Mouse (Mus musculus) forebrain, embryonic 13.5 days (tissue): ENCODE results near the gene Olfr792. TPM values are rescaled to one million over a fixed set of nuclear protein-coding genes. Genes with fewer than 3 reads are reported as not detected.

Source experiments
- ATAC-seq: fragments of 200-750 bp; cut with Nextera tagmentation; 2 replicates; pipeline ENCODE4 v1.8.0; 2017
- H3K27ac ChIP-seq: fragments of 300-500 bp; sonication (generic); 2 replicates; pipeline ENCODE4 v1.5.1; 2015; ENCODE audit warnings: inconsistent platforms, mild to moderate bottlenecking, moderate library complexity
- H3K27me3 ChIP-seq: fragments of 300-500 bp; sonication (generic); 2 replicates; pipeline ENCODE4 v1.6.1; 2015; ENCODE audit warnings: mild to moderate bottlenecking, inconsistent platforms
- H3K36me3 ChIP-seq: fragments of 300-500 bp; sonication (generic); 2 replicates; pipeline ENCODE4 v1.6.1; 2015; ENCODE audit warnings: mild to moderate bottlenecking, inconsistent platforms; ENCODE audit not compliant: poor library complexity, severe bottlenecking
- H3K4me1 ChIP-seq: fragments of 300-500 bp; sonication (generic); 2 replicates; pipeline ENCODE4 v1.6.1; 2015; ENCODE audit warnings: inconsistent platforms
- H3K4me2 ChIP-seq: fragments of 300-500 bp; sonication (generic); 2 replicates; pipeline ENCODE4 v1.6.1; 2015; ENCODE audit warnings: inconsistent platforms, mild to moderate bottlenecking, moderate library complexity
- H3K4me3 ChIP-seq: fragments of 300-500 bp; sonication (generic); 2 replicates; pipeline ENCODE4 v1.5.1; 2015; ENCODE audit warnings: mild to moderate bottlenecking, inconsistent platforms
- H3K9ac ChIP-seq: fragments of 300-500 bp; sonication (generic); 2 replicates; pipeline ENCODE4 v1.6.1; 2015; ENCODE audit warnings: mild to moderate bottlenecking, inconsistent platforms
- H3K9me3 ChIP-seq: fragments of 300-500 bp; sonication (generic); replicated peaks from 2 replicates; pipeline ENCODE4 v1.6.1; 2016; ENCODE audit warnings: inconsistent platforms
- WGBS: fragments of 180-500 bp; shearing (Covaris S2); methylation state at CpG from one replicate; pipeline ENCODE4 v1.1.7; 2015; 5-methylcytosine and 5-hydroxymethylcytosine counted together
- microRNA-seq: library from miRNA; unstranded; fragments of <30 nt; microRNA quantifications from one replicate; pipeline ENCODE4, GENCODE M21; 2016
- polyA plus RNA-seq: library from polyadenylated mRNA; unstranded; fragments of >200 nt; fragmentation: Nextera tagmentation; extraction: Ambion mirVana; gene quantifications from 2 replicates; pipeline ENCODE4 v1.2.1, GENCODE M21; 2015

Gene Olfr792
- polyA plus RNA-seq, result not detected in 2 replicates

- Histone ChIP-seq H3K36me3 (no peaks in the 10 kb centered on the region), H3K4me1 (no peaks in the 10 kb centered on the region), H3K4me2 (no peak within 1 kb of the TSS), H3K27ac (no peak within 1 kb of the TSS), H3K4me3 (no peak within 1 kb of the TSS), H3K9ac (no peak within 1 kb of the TSS), H3K27me3 (no peaks in the 10 kb centered on the region), H3K9me3 (peaks cover 3% of the 10 kb centered on the region; the same call in 1 of the 2 replicates)
- no peak for ATAC-seq
- 82% methylated on average over 1 of the region's 1 CpGs for WGBS
These were observed at the start of gene Olfr792 for GRCm38 (mm10) chr10:129538862-129539261. Gene Olfr792, plus strand, starts transcription at chr10:129539162.

GRCm38 (mm10) chr10:129490101-129490500 is 48.9 kb upstream of the Olfr792 start:
- H3K9ac ChIP-seq, result no peak overlapping the region
- no peaks in the 10 kb centered on the region for H3K9me3 ChIP-seq
- H3K4me1 ChIP-seq, result no peaks in the 10 kb centered on the region
- H3K4me3 ChIP-seq, result no peak overlapping the region
- no peaks in the 10 kb centered on the region for H3K27me3 ChIP-seq
- H3K4me2 ChIP-seq, result no peak overlapping the region
- no peak overlapping the region for H3K27ac ChIP-seq
- WGBS, result 80% methylated on average over 2 of the region's 2 CpGs
- no peak for ATAC-seq
- no peaks in the 10 kb centered on the region for H3K36me3 ChIP-seq

- H3K27ac ChIP-seq, result no peak within 1 kb of the TSS
- no peaks in the 10 kb centered on the region for H3K4me1 ChIP-seq
- no peak within 1 kb of the TSS for H3K4me2 ChIP-seq
- no peaks in the 10 kb centered on the region for H3K27me3 ChIP-seq
- ATAC-seq, result no peak
- H3K9ac ChIP-seq, result no peak within 1 kb of the TSS
- H3K4me3 ChIP-seq, result no peak within 1 kb of the TSS
- H3K36me3 ChIP-seq, result no peaks in the 10 kb centered on the region
- no peaks in the 10 kb centered on the region for H3K9me3 ChIP-seq
These were observed 40.8 kb upstream of the Olfr792 start, which contains the start of gene Olfr790 for GRCm38 (mm10) chr10:129498192-129498591. Gene Olfr790, plus strand, starts transcription at chr10:129498492.

DNA sequence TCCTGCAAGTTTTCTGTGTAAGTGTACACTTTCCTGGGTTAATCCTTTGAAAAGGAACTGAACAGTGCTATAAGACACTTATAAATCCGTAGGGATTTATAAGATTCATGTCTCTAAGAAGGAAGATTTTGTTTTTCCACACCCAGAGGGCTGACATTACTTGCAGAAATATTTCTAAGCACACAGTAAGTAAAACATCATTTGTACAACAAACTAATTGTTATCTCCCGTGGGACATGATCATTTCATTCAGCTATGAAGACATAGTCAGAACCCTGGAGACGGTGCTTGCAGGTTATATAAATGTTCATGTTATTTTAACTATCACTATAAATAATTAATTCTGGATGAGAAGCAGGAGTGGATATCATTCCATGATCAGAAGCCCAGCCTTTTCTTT is 17.5 kb upstream of the Olfr792 start, which contains the start of gene Olfr791:
Gene Olfr791 (plus strand): TSS at position 301 of the 400 bp plus-strand sequence.
- Histone ChIP-seq H3K9me3 (no peaks in the 10 kb centered on the region), H3K36me3 (no peaks in the 10 kb centered on the region), H3K27ac (no peak within 1 kb of the TSS), H3K27me3 (no peaks in the 10 kb centered on the region), H3K4me2 (no peak within 1 kb of the TSS), H3K9ac (no peak within 1 kb of the TSS), H3K4me3 (no peak within 1 kb of the TSS), H3K4me1 (no peaks in the 10 kb centered on the region)
- WGBS, result 73% methylated on average over 3 of the region's 3 CpGs
- ATAC-seq, result no peak

DNA sequence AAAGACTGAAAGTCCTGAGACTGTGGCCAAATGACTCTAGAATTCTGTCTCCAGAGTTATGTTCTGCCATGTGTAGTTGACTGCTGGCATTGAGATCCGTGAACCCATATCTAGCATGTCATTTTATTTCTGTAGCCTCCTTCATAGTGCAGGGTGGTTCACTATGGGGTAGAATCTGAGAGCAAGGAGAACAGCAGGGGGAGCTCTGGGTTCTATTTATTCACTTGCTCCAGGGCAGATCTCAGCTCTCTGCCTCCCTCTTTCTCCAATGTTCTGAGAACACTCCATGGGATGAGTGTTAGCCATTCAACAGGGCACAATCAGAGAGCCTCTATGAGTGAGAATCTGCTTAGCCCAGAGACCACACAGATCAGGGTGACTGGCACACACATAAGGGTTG is 10.4 kb downstream of the Olfr792 start:
- H3K9me3 ChIP-seq, result peaks cover 5% of the 10 kb centered on the region
- H3K4me3 ChIP-seq, result no peak overlapping the region
- H3K27me3 ChIP-seq, result no peaks in the 10 kb centered on the region
- H3K27ac ChIP-seq, result no peak overlapping the region
- no peak overlapping the region for H3K9ac ChIP-seq
- no peaks in the 10 kb centered on the region for H3K36me3 ChIP-seq
- no peaks in the 10 kb centered on the region for H3K4me1 ChIP-seq
- no peak overlapping the region for H3K4me2 ChIP-seq
- ATAC-seq, result 0 out of 2 replicates have a peak, but pooled peaks have one; percentile 38
- WGBS, result 69% methylated on average over 1 of the region's 1 CpGs

- no peak within 1 kb of the TSS for H3K4me2 ChIP-seq
- H3K36me3 ChIP-seq, result no peaks in the 10 kb centered on the region
- 84% methylated on average over 2 of the region's 2 CpGs for WGBS
- H3K4me3 ChIP-seq, result no peak within 1 kb of the TSS
- no peak for ATAC-seq
- no peaks in the 10 kb centered on the region for H3K27me3 ChIP-seq
- H3K9me3 ChIP-seq, result no peaks in the 10 kb centered on the region
- H3K27ac ChIP-seq, result no peak within 1 kb of the TSS
- H3K4me1 ChIP-seq, result no peaks in the 10 kb centered on the region
- no peak within 1 kb of the TSS for H3K9ac ChIP-seq
These were observed 28.4 kb downstream of the Olfr792 start, which contains the start of gene Olfr794 for GRCm38 (mm10) chr10:129567355-129567754. Gene Olfr794, plus strand, starts transcription at chr10:129567655.

GRCm38 (mm10) chr10:129577066-129577465 is 38.1 kb downstream of the Olfr792 start:
- ATAC-seq, result no peak
- no peaks in the 10 kb centered on the region for H3K4me1 ChIP-seq
- no peak overlapping the region for H3K27ac ChIP-seq
- H3K27me3 ChIP-seq, result no peaks in the 10 kb centered on the region
- 57% methylated on average over 1 of the region's 1 CpGs for WGBS
- no peak overlapping the region for H3K4me3 ChIP-seq
- no peak overlapping the region for H3K4me2 ChIP-seq
- no peaks in the 10 kb centered on the region for H3K9me3 ChIP-seq
- no peaks in the 10 kb centered on the region for H3K36me3 ChIP-seq
- no peak overlapping the region for H3K9ac ChIP-seq

Small RNA genes lying within 50 kb of the gene (microRNA-seq; reads per million reads assigned to microRNA genes)
- gene Gm23252, result not detected

Other genes with a start within 250 kb of the Olfr792 start
- gene Olfr780, start 221.0 kb upstream of the Olfr792 start, polyA plus RNA-seq, result not detected in 2 replicates
- gene Olfr781, start 210.3 kb upstream of the Olfr792 start, polyA plus RNA-seq, result not detected in 2 replicates
- not detected in 2 replicates for gene Olfr782, start 190.3 kb upstream of the Olfr792 start, polyA plus RNA-seq
- gene Olfr784, start 155.1 kb upstream of the Olfr792 start, polyA plus RNA-seq, result 0.05 and 0.08 TPM in 2 replicates
- not detected in 2 replicates for gene Olfr785, start 133.7 kb upstream of the Olfr792 start, polyA plus RNA-seq
- not detected in 2 replicates for gene Olfr786, start 111.9 kb upstream of the Olfr792 start, polyA plus RNA-seq
- not detected in 2 replicates for gene Olfr787, start 77.3 kb upstream of the Olfr792 start, polyA plus RNA-seq
- gene Olfr788, start 68.2 kb upstream of the Olfr792 start, polyA plus RNA-seq, result not detected in 2 replicates
- not detected in 2 replicates for gene Olfr789, start 54.4 kb upstream of the Olfr792 start, polyA plus RNA-seq
- gene Olfr790, start 40.7 kb upstream of the Olfr792 start, polyA plus RNA-seq, result not detected in 2 replicates
- gene Olfr791, start 17.4 kb upstream of the Olfr792 start, polyA plus RNA-seq, result not detected in 2 replicates
- not detected in 2 replicates for gene Olfr794, start 28.5 kb downstream of the Olfr792 start, polyA plus RNA-seq
- not detected in 2 replicates for gene Olfr796, start 73.4 kb downstream of the Olfr792 start, polyA plus RNA-seq
- not detected in 2 replicates for gene Olfr798, start 88.8 kb downstream of the Olfr792 start, polyA plus RNA-seq
- not detected in 2 replicates for gene Olfr799, start 98.3 kb downstream of the Olfr792 start, polyA plus RNA-seq
- not detected in 2 replicates for gene Olfr800, start 118.5 kb downstream of the Olfr792 start, polyA plus RNA-seq
- not detected in 2 replicates for gene Olfr801, start 134.7 kb downstream of the Olfr792 start, polyA plus RNA-seq
- not detected in 2 replicates for gene Olfr802, start 149.0 kb downstream of the Olfr792 start, polyA plus RNA-seq
- gene Olfr803, start 155.1 kb downstream of the Olfr792 start, polyA plus RNA-seq, result not detected in 2 replicates
- not detected in 2 replicates for gene Olfr804, start 164.0 kb downstream of the Olfr792 start, polyA plus RNA-seq
- gene Olfr805, start 190.2 kb downstream of the Olfr792 start, polyA plus RNA-seq, result not detected in 2 replicates
- not detected in 2 replicates for gene Olfr806, start 202.8 kb downstream of the Olfr792 start, polyA plus RNA-seq
- gene Olfr807, start 218.6 kb downstream of the Olfr792 start, polyA plus RNA-seq, result not detected in 2 replicates
- gene Olfr808, start 226.3 kb downstream of the Olfr792 start, polyA plus RNA-seq, result not detected in 2 replicates
- not detected in 2 replicates for gene Olfr809, start 235.5 kb downstream of the Olfr792 start, polyA plus RNA-seq